Mouse (Mus musculus): ENCODE data around the gene Acot11.

DNA sequence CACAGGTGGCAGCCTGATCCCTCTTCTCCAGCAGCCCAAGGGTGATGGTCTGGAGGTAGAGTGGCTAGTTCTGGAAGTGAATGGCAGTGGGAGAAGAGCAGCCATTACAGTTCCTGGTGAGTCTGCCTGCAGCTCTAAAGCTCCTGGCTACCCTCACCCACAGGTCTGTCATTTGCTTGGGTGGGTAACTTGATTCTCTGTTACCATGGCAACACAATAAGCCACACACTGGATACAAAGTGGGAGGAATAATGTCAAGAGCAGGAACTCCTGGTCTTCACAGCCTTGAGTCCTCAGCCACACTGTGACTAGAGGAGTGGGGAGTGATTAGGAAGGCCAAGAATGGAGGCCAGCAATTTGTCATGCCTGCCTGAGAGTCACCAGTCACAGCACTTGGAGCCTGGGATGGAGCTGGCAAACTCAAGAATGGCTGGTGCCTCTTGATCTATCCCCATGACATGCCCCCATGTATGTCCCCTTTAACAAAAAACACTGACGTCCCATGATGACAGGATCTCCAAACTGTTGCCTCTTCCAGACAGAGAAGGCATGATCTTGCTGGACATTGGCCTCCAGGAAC is 57.7 kb downstream of the Acot11 start:
- no peak for TF ChIP-seq CHD2 (IDR thresholded peaks at IDR 0.05; ENCODE audit: low read length)
- TF ChIP-seq CTCF (conservative IDR thresholded peaks at IDR 0.05 in 1 of 2, IDR thresholded peaks at IDR 0.05 in 1 of 2; ENCODE audit: low read depth in 2 of 2, low read length in 2 of 2) = no peak
- no peak for TF ChIP-seq POLR2A (IDR thresholded peaks at IDR 0.05; ENCODE audit: low read depth, low read length)
- no peak for TF ChIP-seq HCFC1 (IDR thresholded peaks at IDR 0.05; ENCODE audit: low read depth, low read length)
- TF ChIP-seq MYC (IDR thresholded peaks at IDR 0.05; ENCODE audit: low read depth, low read length) = no peak
- no peak for TF ChIP-seq ZMIZ1 (IDR thresholded peaks at IDR 0.05; ENCODE audit: low read depth, low read length)
- no peak for TF ChIP-seq GABPA (IDR thresholded peaks at IDR 0.05; ENCODE audit: insufficient replicate concordance, low read depth, low read length)
- no peak for TF ChIP-seq USF1 (IDR thresholded peaks at IDR 0.05; ENCODE audit: low read depth, low read length)
- TF ChIP-seq RCOR1 (conservative IDR thresholded peaks at IDR 0.05; ENCODE audit: low read depth, low read length) = no peak
- no peak for TF ChIP-seq TBP (conservative IDR thresholded peaks at IDR 0.05; ENCODE audit: low read depth, low read length)

Data from CH12.LX (cell line).